Mouse (Mus musculus): ENCODE data around the gene Gm16253.

Gene Gm16253

DNA sequence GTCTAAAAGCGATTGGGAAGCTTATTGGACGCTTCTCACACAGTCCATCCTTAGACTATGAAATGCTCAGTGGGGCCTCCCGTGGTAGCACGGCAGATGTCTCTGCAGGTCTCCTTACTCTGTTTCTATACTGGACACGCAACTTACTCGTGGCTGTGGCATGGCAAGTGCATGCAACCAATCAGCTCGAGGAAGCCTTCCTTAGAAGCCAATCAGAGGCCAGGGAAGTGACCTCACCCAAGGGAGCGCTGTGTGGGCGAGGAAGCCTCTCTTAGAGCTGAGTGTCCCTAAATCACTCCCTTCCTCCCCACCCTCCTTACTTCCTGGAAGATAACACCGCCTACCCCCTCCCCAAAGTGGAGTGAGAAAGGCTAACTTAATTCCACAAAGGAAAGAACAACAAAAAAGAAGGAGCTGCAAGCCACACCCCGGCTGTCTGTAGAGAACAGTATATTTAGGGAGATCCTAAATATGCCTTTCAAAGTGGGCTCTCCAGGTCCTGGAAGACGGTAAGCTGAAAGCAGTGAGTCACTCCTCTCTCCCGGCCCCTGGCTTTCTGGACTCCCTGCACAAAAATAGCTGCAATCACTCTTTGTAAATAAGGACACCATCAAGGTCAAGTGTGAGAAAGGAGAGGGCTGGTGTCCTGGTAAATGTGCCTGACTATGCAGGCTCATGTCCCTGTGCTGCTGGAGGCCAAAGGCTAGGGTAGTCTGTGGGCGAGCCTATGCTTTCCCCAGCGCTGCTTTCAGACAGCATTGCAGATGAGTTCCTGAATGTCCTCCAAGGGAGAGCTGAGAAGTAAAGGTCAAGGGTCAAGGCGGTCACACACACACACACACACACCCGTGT, at the start of gene Gm16253:
Gene Gm16253, plus strand, starts transcription at position 295 of the 852 bp plus-strand sequence.
- in situ Hi-C loops (cut with MboI, MseI), result no loop called here

DNA sequence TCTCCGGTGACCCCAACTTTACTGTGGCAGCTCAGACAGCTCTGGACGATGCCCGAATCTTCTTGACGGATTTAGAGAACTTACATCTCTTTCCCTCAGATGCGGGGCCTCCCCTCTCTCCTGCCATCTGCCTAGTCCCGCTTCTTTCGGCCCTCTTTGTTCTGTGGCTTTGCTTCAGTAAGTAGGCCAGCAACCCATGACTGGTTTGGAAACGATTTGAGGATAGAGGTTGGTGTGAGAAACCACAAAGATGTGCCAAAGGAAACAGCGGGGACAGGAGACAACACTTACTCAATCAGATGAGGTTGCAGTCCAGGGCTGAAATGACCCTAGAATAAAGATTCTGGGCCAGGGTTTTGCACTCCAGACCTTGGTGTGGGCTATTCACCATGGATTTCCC, 48.3 kb upstream of the Gm16253 start:
- in situ Hi-C loops (cut with MboI, MseI), result no loop called here

DNA sequence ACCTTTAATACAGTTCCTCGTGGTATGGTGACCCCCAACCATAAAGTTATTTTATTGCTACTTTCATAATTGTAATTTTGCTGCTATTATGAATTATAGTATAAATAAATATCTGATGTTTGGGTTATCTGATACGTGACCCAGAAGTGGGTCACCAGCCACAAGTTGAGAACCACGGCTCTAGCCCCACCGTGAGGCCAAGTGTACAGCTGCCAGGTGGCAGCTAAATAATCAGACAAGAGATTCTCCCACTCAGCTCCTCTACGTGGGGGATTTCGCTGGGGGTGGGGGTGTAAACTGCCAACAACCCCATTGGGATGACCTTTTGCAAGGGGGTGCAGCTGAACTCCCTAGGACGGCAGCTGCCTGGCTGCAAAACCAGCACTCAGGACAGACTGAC, 44.7 kb upstream of the Gm16253 start:
- in situ Hi-C loops (cut with MboI, MseI), result no loop called here

DNA sequence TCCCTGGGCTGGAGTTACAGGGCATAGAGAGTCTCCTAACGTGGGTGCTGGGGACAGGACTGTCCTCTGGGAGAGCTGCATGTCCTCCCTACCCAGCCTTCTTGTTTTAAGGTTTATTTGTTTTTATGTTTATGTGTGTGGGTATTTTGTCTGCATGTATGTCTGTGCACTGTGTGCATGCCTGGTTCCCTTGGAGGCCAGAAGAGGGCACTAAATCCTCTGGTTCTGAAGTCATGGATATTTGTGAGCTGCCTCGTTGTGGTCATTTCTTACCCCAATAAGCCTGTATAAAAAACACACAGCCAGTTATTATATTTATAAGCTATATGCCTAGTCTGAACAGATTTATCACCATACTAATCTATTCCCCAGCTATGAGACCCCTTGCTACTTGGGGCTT, 42.5 kb upstream of the Gm16253 start:
- in situ Hi-C loops (cut with MboI, MseI), result no loop called here

DNA sequence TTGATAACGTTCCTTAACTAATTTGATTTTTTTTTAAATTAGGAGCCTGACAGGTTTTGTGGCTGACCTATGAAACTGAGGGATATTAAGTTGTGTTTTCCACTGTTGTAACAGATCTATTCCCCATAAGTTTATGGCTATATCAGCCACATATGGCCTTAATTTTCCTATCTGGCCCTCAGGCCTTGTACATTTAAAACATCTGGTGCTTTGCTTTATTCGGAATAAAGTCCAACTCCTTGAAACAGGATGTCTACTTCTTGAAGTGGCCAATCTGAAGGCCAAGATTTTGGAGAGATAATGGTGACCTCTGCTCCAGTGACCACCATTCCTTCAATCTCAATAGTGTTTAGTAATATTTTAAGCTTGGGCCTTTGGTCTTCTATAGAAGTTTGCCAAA, 37.5 kb upstream of the Gm16253 start:
- in situ Hi-C loops (cut with MboI, MseI), result no loop called here

DNA sequence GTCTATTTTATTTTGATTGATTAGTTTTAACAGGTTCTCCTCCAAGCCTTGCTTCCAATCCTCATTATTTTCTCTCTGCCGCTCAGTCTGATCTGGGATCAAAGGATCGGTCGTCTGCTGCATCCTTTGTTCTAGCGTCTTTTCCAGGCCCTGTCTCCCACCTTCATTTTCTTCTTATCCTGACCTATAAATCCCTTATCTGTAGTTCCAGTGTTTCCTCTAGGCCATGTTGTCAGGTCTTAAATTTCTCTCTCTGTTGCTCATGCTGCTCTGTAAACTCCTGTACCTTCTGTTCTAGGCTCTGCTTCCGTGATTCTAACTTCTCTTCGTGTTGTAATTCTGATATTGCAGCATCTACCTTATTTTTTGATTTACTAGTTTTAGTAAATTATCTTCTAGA, 36.0 kb upstream of the Gm16253 start:
- in situ Hi-C loops (cut with MboI, MseI), result loop anchor here (5.0 kb wide), 2 partner anchors 42 to 82 kb away; no protein-coding TSS in a partner anchor

DNA sequence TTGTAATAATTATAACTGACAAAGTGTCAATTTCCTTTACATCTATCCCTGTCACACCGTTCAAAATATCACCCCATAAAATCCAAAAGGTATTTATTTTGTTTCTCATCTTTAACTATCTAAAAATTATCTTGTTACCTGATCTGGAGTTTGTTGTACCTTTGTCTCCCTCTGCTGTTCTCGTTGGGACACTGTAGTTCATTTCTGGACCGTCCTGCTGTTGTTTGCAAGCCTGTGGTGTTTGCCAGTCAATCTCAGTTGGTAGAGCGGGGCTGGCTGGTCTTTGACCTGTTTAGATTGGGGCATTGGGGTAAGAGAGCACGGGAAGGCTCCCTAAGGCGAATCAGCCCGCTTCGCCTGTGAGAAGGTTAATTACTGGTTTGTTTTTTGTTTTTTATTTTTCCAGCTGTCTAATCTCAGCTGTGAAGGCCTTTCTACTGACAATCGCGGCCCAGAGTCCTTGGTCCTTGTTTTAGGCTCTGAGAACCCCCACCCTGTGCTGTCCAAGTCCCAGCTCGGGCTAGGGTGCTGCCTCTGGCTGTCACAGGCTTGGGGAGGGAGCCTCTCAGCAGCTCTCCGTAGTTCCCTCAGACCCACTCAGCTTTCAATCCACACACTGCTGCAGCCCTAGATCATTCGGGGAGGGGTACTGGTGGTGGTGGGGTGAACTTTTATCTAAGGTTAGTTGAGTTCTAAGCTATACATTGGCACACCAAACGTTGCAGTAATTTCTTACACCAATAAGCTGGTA, 35.3 kb upstream of the Gm16253 start:
- in situ Hi-C loops (cut with MboI, MseI), result loop anchor here (5.0 kb wide), 2 partner anchors 41 to 81 kb away; no protein-coding TSS in a partner anchor

DNA sequence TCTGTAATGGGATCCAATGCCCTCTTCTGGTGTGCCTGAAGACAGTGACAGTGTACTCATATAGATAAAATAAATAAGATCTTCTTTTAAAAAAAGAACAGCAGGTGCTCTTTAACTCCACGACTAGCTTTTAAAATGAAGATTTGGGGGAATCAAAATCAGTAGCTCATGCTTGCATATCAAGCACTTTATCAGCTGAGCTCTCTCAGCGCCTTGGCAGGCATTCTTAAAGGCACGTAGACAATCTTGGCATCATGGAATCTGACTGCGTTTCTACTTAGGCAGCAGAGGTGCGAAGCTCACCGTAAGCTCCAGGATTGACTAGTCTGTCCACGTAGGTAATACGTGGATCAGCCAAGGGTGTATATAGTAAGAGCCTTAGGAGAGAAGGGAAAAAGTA, 34.2 kb upstream of the Gm16253 start:
- in situ Hi-C loops (cut with MboI, MseI), result loop anchor here (5.0 kb wide), 2 partner anchors 40 to 80 kb away; no protein-coding TSS in a partner anchor

DNA sequence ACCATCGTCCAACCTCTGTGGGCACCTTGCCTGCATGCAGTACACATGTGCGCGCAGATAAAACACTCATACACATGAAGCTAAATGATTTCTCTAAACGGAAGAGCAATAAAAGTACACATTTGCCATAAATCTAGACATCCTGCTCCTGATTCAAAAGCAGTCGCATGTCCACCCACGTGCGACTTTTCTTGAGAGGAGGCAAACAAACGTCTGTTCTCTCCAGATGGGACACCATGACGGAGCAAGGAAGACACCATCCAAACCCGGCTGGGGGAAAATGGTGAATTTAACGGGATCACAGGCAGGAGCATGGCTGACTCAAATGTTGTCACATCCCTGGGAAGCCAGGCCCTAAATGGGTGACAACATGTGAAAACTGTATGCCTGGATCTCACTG, 33.4 kb upstream of the Gm16253 start:
- in situ Hi-C loops (cut with MboI, MseI), result loop anchor here (5.0 kb wide), 2 partner anchors 39 to 79 kb away; no protein-coding TSS in a partner anchor

DNA sequence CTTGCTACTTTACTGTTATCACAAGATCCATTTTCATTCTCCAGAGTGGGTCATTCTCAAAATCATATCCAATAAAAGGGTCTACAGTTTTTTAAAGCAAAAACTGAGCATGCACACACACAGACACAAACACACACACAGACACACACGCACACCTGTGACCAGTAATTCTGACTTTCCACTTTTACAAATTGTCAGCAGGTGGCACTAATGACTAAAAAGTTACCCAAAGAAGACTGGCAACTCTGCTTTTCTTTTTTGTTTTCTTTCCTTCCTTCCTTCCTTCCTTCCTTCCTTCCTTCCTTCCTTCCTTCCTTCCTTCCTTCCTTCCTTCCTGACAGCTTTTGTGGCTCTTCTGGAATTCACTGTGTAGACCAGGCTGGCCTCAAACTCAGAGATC, 31.2 kb upstream of the Gm16253 start:
- in situ Hi-C loops (cut with MboI, MseI), result no loop called here

DNA sequence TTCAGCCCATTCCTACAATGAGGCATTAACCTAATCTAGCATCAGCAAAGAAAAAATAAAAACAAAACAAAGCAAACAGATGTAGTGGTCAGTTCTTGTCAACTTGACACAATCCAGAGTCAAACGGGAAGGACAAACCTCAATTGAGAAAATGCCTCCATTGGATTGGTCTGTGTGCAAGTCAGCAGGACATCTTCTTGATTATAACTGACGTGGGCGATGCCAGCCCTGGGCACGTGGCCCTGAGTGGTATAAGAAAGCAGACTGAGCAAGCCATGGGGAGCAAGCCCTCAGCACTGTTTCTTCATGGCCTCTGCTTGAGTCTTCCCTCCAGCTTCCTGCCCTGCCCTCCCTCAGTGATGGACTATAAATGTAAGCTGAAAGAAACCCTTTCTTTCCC, 29.9 kb upstream of the Gm16253 start:
- in situ Hi-C loops (cut with MboI, MseI), result no loop called here

DNA sequence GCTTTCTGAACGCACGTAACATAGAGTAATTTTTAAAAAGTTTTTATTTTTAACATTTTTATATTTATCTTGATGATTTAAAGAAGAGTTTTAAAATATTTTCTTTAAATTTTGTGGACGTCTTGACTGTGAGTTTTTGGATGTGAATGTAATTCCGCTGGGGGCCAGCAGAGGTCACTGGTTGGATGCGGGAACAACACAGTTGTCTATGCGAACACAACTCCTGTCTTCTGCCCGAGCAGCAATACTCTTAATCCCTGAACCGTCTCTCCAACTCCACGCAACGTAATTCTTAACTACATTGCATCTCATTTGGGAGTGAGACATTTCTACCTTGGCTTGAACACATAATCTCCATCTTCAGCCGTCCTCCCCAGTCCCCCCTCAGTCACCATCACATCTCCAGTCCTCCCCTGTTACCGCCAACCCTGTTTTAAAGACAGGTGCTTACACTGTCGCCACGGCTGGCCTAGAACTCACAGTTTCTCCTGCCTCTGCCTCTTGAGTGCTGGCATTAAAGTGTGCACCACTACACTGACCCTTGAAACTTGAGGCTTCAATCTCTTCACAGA, 29.3 kb upstream of the Gm16253 start:
- in situ Hi-C loops (cut with MboI, MseI), result no loop called here

DNA sequence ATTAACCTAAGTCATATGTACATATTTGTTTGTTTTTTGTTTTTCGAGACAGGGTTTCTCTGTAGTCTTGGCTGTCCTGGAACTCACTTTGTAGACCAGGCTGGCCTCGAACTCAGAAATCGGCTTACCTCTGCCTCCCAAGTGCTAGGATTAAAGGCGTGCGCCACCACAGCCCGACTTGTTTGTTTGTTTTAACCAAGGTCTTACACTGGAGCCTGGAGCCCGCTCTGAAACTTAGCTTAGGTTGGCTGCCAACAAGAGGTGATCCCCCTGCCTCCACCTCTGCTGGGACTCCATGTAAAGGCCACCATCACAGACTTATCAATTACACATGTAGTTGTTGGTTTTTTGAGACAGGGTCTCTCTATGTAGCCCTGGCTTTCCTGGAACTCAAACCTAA, 28.0 kb upstream of the Gm16253 start:
- in situ Hi-C loops (cut with MboI, MseI), result no loop called here

DNA sequence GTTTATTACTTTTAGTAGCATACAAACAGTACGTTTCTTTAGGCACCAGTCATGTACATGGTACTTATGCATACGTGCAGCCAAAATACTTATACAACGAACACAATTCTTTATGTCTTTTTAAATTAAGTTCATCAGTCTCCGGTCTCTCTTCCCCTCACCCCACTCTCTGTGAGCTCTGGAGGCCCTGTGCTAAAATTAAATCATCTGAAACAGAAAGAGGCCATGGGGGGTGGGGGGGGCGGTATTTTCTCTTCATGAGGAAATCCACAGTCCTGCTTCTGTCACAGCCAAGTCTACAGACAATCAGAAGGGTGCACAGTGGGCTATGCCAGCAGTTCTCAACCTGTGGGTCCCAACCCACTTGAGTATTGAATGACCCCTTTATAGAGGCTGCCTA, 27.4 kb upstream of the Gm16253 start:
- in situ Hi-C loops (cut with MboI, MseI), result no loop called here

DNA sequence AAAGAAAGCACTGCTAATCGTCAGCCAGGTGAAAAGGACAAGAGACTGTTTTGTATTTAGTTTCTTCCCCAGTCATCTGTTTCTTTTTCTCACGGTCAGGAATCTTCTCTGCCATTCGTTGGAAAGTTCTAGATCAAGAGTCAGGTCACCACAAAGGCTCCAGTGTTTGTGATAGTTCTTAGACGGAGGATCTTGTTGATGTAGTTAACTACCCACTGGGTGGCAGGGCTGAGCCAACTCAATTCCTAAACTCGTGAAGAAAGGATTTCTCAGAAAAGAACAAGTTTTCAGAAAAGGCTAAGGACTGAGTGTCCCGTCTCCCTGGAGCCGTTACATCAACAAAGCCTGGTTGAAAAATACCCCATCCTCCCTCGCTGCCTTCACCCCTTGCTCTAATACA, 25.6 kb upstream of the Gm16253 start:
- in situ Hi-C loops (cut with MboI, MseI), result loop anchor here (25.0 kb wide), 1 partner anchor 1386 kb away; no protein-coding TSS in a partner anchor

DNA sequence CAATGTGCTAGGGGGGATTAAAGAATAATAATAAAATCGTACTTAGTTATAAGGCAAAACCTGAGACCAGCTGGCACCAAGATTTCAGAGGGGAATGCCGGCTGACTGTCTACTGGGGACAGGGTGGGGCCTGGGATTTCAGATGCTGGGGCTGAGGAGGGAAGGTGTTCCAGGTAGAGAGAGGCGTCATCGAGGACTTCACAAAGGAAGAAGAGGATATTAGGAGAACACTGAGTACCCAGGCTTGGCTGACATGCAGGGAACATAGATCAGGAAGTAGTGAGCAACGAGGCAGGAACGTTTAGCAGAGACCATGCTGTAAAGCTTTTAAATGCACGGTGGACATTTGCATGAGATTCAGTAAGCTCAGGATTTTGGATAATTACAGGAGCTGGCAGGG, 24.9 kb upstream of the Gm16253 start:
- in situ Hi-C loops (cut with MboI, MseI), result loop anchor here (25.0 kb wide), 1 partner anchor 1385 kb away; no protein-coding TSS in a partner anchor

DNA sequence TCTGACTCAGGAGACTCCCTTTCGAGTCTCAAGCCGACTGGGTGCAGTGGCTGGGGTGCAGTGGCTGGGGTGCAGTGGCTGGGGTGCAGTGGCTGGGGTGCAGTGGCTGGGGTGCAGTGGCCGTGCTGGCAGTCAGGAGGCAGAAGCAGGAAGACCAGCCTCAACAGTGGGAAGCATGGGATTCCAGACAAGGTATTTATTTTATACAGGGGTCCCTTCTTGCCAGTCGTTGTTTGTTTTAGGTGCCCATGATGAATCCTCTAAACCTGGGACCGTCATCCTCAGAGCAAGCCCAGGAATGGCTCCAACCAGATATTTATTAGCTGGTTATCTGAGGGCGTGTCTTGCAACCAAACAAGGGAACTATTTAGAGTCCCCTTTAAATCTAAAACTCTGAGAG, 23.2 kb upstream of the Gm16253 start:
- in situ Hi-C loops (cut with MboI, MseI), result loop anchor here (25.0 kb wide), 1 partner anchor 1384 kb away; no protein-coding TSS in a partner anchor

DNA sequence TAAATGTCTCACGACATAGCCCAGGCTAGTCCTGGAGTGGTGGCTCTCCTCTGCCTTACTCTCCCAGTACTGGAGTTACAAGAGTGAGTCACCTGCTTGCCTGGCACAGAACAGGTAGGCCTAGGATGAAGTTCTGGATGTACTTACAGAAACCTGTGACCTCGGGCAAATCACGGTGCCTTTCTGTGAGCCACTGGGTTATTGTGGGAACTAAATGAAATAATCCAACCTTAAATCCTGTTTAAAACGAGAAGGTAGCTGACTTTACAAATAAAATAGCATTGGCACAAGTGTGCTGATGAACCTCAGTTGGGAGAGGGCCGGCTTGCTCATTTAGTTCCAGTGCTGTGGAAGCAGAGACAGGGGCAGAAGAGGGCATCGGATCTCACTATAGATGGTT, 22.5 kb upstream of the Gm16253 start:
- in situ Hi-C loops (cut with MboI, MseI), result loop anchor here (25.0 kb wide), 1 partner anchor 1383 kb away; no protein-coding TSS in a partner anchor

DNA sequence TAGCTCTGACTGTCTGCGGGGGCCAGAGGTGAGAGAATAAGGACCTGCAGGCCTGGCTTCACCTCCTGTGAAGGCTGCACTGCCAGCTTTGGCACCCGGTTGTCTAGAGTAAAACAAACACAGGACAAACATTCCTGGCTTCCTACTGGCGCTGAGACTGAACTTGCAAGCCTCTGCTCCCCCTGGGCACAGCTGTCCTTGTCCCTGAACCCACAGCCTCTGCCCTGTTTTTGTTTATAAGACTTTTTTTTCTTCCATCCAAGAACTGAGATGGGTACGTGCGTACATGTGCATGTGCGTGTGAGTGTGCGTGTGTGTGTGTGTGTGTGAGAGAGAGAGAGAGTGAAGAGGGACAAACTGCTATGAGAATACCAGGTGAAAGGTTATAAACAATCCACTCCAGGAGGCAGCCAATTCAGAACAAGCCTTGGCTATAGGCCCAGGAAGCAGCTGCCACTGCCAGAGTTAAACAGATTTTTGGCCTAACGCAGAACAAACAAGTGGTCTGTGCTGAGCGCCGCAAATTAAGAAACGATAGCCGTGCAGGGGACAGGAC, 21.7 kb upstream of the Gm16253 start:
- in situ Hi-C loops (cut with MboI, MseI), result loop anchor here (25.0 kb wide), 1 partner anchor 1382 kb away; no protein-coding TSS in a partner anchor

DNA sequence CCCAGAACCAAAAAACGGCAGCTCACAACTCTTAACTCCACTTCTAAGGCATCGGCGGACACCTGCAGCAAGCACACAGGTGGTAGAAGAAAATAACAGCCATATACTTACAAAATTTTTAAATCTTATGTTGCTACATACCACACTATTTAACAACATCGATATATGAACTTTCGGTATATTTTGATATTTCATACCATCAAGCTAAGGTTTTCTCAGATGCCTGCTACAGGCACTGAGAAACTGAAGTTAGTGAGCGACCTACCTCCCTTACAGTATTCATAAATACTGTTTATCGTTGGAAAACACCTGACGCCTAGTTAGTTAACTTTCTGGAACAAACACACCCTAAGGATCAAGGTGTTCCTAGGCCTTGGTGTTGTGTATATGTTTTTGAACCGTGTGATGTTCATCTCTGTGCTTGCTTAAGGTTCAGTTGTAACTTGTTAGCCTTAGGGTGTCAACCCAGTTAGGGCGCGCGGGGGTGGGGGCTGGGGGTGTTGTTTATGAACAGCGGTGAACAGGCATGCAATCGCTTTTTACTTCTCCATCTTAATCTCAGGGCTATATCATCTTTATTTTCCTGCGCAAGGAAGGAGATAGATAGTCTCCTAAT, 20.7 kb upstream of the Gm16253 start:
- in situ Hi-C loops (cut with MboI, MseI), result loop anchor here (25.0 kb wide), 1 partner anchor 1381 kb away; no protein-coding TSS in a partner anchor

All from regulatory T cell (primary cell).